Mouse (Mus musculus): ENCODE measurements around the gene Sema4d.

DNA sequence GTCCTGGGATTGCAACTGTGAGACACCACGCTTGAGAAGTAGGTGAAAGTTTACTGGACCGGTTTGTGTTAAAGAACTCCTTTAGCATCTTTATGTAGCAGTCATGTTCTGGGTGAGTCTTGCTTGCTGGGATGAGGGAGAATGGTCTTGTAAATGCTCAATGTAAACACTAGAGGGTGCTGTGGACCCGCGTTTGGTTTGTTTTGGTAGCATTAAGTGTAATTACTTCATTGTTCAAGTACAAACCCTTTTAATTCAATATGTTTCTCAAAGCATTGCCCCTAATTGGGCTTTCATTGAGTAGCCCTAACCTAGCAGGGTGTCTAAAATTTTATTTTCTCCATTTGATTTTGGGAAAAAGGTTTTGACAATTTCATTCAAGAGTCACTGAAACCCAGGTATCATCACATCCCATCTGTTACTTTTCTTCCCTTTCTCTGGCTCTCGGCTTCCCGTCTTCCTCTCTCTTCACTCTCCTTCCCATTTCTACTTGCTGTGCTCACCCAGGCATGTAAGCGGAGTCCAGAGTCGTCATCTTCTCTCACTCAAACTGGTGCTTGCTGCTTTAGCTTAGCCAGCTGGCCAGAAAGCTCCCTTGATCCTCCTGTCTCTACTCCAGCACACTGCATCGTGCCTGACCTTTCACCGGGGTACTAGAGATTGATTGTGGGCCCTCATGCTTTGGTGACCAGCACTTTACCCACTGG is 37.4 kb upstream of the Sema4d start:
- TF ChIP-seq TAL1 (IDR thresholded peaks at IDR 0.05; ENCODE audit: low read length) (no peak), GATA1 (IDR thresholded peaks at IDR 0.05; ENCODE audit: low read length) (no peak)
